Mouse (Mus musculus): ENCODE results near the gene Rad54l. TPM values are rescaled to one million over a fixed set of nuclear protein-coding genes. Genes with fewer than 3 reads are reported as not detected.
A peak's percentile ranks its signal among the peaks of the same experiment; 100 is the strongest.

Gene Rad54l
- total and polyA plus RNA-seq, 2 experiments from 2014 or later = 2.5 to 3.0 TPM

DNA sequence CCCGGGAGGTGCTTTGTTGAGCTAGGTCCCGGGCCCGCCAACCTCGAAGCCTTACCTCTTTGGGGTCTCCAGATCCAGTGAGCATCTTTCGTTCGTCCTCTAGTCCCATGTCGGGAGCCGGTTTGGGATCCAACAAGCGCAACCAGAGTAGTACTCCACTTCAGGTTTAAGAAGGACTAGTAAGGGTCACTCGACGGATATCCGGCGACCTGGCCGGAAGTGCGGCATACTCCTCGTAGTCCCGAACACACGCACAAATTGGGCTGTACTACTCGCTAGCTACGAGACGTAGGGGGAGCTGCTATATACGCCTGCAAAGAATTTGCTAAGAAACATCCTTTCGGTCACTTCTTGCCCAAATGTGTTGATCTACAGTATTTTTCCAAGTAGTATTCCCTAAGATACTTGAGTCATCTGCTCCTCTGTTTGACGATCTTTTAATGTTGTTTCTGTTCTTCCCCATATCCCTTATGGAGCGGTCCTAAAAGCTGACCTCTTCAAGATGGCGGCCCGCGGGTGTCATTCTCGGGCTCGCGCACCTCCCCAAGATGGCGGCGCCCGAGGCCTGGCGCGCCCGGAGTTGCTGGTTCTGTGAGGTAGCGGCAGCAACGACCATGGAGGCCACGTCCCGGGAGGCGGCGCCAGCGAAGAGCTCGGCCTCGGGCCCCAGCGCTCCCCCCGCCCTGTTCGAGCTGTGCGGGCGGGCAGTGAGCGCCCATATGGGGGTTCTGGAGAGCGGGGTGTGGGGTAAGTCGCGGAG is 48.4 kb downstream of the Rad54l start, which contains the start of the genes Uqcrh and Lrrc41:
TSS of gene Uqcrh (minus strand) at position 211 of the 760 bp plus-strand sequence.
TSS of gene Lrrc41 (plus strand) at position 409 of the 760 bp plus-strand sequence.
- peak within 1 kb of the TSS; percentile 97 for H3K9ac ChIP-seq (replicated peaks; ENCODE audit: low read length, poor library complexity, severe bottlenecking)
- DNase-seq (ENCODE audit: low spot score) (peak; percentile 97), ATAC-seq (ENCODE audit: low FRiP score) (peak; percentile 94)
- H3K4me2 ChIP-seq (ENCODE audit: low read depth, low read length, poor library complexity, severe bottlenecking) = peak within 1 kb of the TSS; percentile 94
- H3K27ac ChIP-seq (ENCODE audit: low read depth, low read length) = peak within 1 kb of the TSS; percentile 91
- H3K4me3 ChIP-seq (ENCODE audit: low read depth, low read length) = peak within 1 kb of the TSS; percentile 99
- under 1% methylated on average over 55 of the region's 55 CpGs for WGBS
- peak; percentile 36 for TF ChIP-seq CTCF (IDR thresholded peaks at IDR 0.05)
- H3K27me3 ChIP-seq (ENCODE audit: insufficient read depth, low read length) = no peaks in the 10 kb centered on the region
- H3K9me3 ChIP-seq (ENCODE audit: low read length) = no peaks in the 10 kb centered on the region
- H3K4me1 ChIP-seq (ENCODE audit: insufficient read depth, low read length) = peaks cover 22% of the 10 kb centered on the region
- H3K36me3 ChIP-seq (ENCODE audit: insufficient read depth, low read length) = no peaks in the 10 kb centered on the region; the same call in 1 of the 2 replicates

DNA sequence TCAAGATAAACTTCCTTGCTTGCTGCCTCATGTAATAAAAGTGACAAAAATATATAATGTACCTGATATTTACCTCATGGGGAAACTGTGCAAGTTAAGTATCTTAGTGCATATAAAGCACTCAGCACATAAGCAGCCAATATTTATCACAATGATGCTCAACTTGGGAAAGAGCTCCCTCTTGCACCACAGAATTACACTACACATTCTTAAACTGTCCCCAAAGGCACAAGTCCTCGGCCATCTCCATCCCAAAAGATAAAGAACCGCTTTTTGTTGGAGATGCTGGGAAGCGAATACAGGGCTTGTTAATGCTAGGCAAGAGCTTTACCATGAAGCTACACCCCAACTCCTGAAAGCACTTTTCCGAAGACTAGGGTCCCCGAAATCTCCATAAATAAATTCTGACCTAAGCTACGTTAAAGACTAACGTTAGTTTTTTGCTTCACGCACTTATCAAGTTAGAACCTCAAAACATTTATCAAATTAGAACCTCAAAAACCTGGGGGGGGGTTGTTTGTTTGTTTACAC is 49.3 kb downstream of the Rad54l start:
- TF ChIP-seq CTCF (IDR thresholded peaks at IDR 0.05) = peak; percentile 65
- H3K27me3 ChIP-seq (ENCODE audit: insufficient read depth, low read length) = no peaks in the 10 kb centered on the region
- 2% methylated on average over 8 of the region's 8 CpGs for WGBS

DNA sequence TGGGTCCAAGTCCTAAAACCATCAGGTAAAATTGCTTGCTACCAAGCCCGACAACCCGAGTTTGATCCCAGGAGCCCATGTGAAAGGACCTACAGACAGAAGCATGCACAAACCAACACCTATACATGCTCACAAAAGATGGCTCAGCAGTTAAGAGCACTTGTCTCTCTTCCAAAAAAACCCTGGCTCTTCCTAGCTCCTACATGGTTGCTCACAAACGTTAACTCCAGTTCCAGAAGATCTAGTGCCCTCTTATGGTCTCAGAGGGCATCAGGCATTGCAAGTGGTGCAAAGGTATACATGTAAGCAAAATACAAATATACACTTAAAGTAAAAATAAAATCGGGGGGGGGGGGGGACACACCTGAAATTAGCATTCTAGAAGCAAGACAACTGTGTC is 50.3 kb downstream of the Rad54l start:
- no peaks in the 10 kb centered on the region for H3K27me3 ChIP-seq (ENCODE audit: insufficient read depth, low read length)
- ATAC-seq (ENCODE audit: low FRiP score) (no peak), DNase-seq (ENCODE audit: low spot score) (peak; percentile 43)
- H3K9me3 ChIP-seq (ENCODE audit: low read length) = no peaks in the 10 kb centered on the region
- H3K27ac ChIP-seq (ENCODE audit: low read depth, low read length) = no peak overlapping the region
- peaks cover 5% of the 10 kb centered on the region; the same call in 1 of the 2 replicates for H3K36me3 ChIP-seq (ENCODE audit: insufficient read depth, low read length)
- 0 out of 2 replicates have a peak overlapping the region, but pooled peaks have one; percentile 62 for H3K4me2 ChIP-seq (ENCODE audit: low read depth, low read length, poor library complexity, severe bottlenecking)
- WGBS = 48% methylated on average over 4 of the region's 4 CpGs
- peaks cover 22% of the 10 kb centered on the region for H3K4me1 ChIP-seq (ENCODE audit: insufficient read depth, low read length)
- peak; percentile 64 for TF ChIP-seq CTCF (IDR thresholded peaks at IDR 0.05)
- H3K4me3 ChIP-seq (ENCODE audit: low read depth, low read length) = 0 out of 2 replicates have a peak overlapping the region, but pooled peaks have one; percentile 99
- no peak overlapping the region for H3K9ac ChIP-seq (replicated peaks; ENCODE audit: low read length, poor library complexity, severe bottlenecking)

More for the DNA sequence above, 49.3 kb downstream of the Rad54l start:
- H3K36me3 ChIP-seq (ENCODE audit: insufficient read depth, low read length) = peaks cover 5% of the 10 kb centered on the region; the same call in 1 of the 2 replicates
- H3K9me3 ChIP-seq (ENCODE audit: low read length) = no peaks in the 10 kb centered on the region
- no peak for ATAC-seq (ENCODE audit: low FRiP score)
- no peak overlapping the region for H3K27ac ChIP-seq (ENCODE audit: low read depth, low read length)
- H3K4me3 ChIP-seq (ENCODE audit: low read depth, low read length) = peak overlapping the region; percentile 99
- H3K9ac ChIP-seq (replicated peaks; ENCODE audit: low read length, poor library complexity, severe bottlenecking) = peak overlapping the region; percentile 97
- DNase-seq (ENCODE audit: low spot score) = peak; percentile 44
- H3K4me2 ChIP-seq (ENCODE audit: low read depth, low read length, poor library complexity, severe bottlenecking) = peak overlapping the region; percentile 62
- peaks cover 22% of the 10 kb centered on the region for H3K4me1 ChIP-seq (ENCODE audit: insufficient read depth, low read length)

DNA sequence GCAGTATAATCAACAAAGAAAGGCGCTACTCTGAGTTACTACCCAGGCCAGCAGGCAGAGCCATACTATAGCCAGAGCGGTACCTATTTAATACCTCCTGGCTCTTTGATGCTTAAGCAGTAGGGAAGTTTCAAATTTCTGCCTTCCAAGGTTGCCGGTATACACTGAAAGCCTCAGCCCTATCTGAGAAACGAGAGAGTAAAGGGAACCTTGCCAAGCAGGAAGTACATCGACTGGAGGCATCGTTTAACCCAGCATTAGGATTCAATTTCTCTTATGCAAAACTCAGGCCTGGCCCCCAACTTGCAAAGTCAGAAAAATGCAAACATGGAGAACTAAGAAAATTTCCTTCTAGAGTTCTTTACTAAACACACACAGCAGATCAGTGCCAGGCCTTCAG is 53.4 kb downstream of the Rad54l start:
- WGBS = 91% methylated on average over 6 of the region's 6 CpGs
- no peak overlapping the region for H3K9ac ChIP-seq (replicated peaks; ENCODE audit: low read length, poor library complexity, severe bottlenecking)
- no peak for ATAC-seq (ENCODE audit: low FRiP score)

DNA sequence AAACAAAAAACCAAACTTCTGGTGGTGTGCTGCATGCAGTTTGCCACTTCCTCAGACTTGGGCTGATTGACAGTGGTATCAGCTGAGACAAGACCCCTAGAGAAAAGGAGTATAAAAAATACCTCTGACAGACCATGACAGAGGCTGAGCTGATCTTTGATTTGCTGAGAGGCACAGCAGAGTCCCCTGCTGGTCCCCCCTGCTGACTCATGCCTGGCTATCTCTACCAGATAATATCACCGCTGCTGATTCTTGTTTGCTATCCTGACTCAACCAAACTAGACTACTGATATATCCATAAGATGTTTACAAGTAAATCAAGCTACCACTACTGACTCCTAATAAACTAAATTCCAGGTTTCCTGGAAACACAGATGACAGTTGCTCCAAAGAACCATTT is 59.6 kb downstream of the Rad54l start:
- TF ChIP-seq CTCF (IDR thresholded peaks at IDR 0.05) = no peak
- 29% methylated on average over 1 of the region's 1 CpGs for WGBS
- Histone ChIP-seq H3K4me1 (ENCODE audit: insufficient read depth, low read length) (no peaks in the 10 kb centered on the region), H3K9ac (replicated peaks; ENCODE audit: low read length, poor library complexity, severe bottlenecking) (no peak overlapping the region), H3K27ac (ENCODE audit: low read depth, low read length) (no peak overlapping the region), H3K27me3 (ENCODE audit: insufficient read depth, low read length) (no peaks in the 10 kb centered on the region), H3K36me3 (ENCODE audit: insufficient read depth, low read length) (peaks cover 5% of the 10 kb centered on the region; the same call in 1 of the 2 replicates), H3K4me3 (ENCODE audit: low read depth, low read length) (no peak overlapping the region), H3K9me3 (ENCODE audit: low read length) (no peaks in the 10 kb centered on the region), H3K4me2 (ENCODE audit: low read depth, low read length, poor library complexity, severe bottlenecking) (no peak overlapping the region)
- DNase-seq (ENCODE audit: low spot score) = no peak
- no peak for ATAC-seq (ENCODE audit: low FRiP score)

More for the DNA sequence above, 53.4 kb downstream of the Rad54l start:
- Histone ChIP-seq H3K9me3 (ENCODE audit: low read length) (no peaks in the 10 kb centered on the region), H3K27me3 (ENCODE audit: insufficient read depth, low read length) (no peaks in the 10 kb centered on the region), H3K27ac (ENCODE audit: low read depth, low read length) (no peak overlapping the region), H3K4me1 (ENCODE audit: insufficient read depth, low read length) (peaks cover 14% of the 10 kb centered on the region), H3K4me2 (ENCODE audit: low read depth, low read length, poor library complexity, severe bottlenecking) (no peak overlapping the region), H3K4me3 (ENCODE audit: low read depth, low read length) (no peak overlapping the region), H3K36me3 (ENCODE audit: insufficient read depth, low read length) (peaks cover 9% of the 10 kb centered on the region; the same call in 1 of the 2 replicates)
- no peak for DNase-seq (ENCODE audit: low spot score)
- no peak for TF ChIP-seq CTCF (IDR thresholded peaks at IDR 0.05)
